Mouse (Mus musculus) lung, postnatal 14 days (tissue): ENCODE results near the gene Hdlbp.
"Not testable (repeated sequence)": the region's sequence is repeated elsewhere in the genome, so short reads cannot be mapped to it uniquely, and the experiment has no call there.

Experiments
- DNase-seq: peaks from one replicate; pipeline ENCODE4 v3.0.0; 2021

The Hdlbp gene

DNA sequence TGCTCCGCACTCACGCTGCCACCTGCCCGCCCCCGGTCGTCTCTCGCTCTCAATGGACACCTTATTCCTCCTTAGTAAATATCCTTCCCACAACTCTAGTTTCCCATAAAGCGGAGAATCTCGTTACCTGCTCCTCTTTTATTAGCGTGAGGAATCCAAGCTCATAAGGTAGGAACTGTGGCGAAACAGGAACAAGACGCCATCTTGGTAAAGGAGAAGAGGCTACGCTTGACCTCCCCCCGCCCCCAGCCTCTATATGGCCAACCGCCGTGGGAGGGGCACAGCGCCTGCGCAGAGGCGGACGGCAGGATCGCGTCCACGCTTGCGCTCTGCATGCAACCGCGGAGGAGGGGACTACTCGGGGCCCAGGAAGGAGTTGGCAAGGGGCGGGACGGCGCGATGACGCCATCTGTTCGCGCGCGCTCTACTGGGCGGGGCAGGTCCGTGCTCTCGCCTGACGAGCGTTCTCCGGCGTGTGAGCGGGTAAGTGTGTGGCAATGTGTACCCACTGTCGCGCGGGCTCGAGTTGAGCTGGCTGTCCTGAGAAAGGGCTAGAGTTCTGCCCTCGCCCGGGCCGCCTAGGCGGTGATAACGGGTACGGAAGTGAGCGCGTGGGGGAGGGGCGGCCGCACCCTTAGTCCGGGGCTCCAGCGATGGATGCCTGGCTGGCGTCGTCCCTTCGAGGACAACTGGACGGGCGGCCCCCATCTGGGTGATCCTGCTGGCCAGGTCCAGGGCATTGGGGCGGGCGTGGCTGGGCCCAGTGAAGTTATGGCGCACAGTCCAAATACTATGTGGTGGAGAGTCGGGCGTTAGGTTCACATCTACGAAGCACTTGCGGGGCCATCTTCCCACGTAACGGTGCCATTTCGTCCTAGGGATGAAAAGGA is at the start of gene Hdlbp:
Gene Hdlbp, minus strand, starts transcription at position 230 of the 890 bp plus-strand sequence.
- peak; percentile 99 for DNase-seq

DNA sequence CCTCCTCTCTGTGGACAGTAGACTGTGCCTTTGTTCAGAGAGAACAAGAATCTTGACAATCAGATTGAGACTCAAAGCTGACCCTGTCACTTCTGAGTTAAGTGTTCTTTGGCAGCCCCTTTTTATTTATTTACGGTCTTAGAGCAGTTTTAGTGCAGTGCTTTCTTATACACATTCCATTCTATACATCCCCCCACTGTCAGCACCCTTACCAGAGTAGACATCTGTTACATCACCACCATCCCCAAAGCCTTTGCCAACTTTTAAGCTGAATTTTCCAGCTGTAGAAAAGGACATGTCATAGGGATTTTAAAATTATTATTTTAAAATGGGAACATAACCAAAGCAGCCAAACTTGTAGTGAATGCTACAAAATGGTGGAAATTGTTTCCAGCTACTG is 43.7 kb upstream of the Hdlbp start:
- DNase-seq, result no peak

DNA sequence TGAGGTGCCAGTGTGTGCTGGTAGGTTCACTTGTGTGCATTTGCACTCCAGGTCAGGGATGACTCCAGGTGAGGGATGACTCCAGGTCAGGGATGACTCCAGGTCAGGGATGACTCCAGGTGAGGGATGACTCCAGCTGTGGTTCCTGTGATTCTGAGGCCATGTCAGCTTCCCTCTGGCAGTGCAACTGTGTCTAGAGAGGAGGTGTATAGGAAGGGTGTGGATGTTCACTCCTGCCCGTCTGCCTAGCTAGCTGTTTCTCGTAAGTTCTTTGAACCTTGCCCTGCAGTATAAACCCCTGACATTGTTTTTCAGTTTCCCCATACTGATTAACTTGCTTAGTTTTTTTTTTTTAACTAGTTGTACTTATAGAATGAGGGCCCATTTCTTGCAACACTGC is 42.9 kb upstream of the Hdlbp start:
- no peak for DNase-seq

DNA sequence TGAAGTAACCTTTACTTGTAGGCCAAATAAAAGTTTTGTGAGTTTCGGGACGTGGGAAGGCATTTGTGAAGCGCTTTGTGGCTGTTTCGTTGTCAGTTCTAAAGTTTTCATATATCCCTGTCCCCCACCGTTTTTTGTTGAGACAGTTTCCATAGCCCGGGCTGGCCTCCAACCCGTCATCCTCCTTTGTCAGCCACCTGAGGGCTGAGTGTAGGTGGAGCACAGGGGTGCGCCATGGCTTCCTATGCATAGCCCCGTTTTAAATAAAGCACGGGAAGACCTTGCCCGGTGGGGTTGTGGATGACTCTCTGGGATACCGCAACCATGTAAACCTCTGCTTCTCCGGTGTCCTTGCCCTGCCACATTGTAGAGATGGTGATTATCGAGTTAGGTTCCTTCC is 34.6 kb upstream of the Hdlbp start:
- DNase-seq, result no peak

DNA sequence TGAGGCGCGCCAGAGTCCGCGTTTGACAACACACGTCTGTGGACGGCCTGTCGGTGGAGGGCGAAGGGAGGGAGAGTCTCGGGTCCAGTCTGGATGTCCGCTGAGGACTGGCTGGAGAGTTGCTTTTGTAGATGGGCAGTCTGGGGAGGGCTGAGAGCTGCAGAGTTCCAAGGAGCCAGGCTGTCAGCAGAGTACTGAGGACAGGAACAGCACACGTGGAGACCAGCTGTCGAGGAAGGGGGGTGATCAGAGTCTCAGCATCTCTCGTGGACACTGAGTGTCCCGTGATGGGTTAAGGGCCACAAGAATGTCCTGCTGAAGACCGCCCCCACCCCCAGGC is 33.7 kb upstream of the Hdlbp start:
- no peak for DNase-seq

DNA sequence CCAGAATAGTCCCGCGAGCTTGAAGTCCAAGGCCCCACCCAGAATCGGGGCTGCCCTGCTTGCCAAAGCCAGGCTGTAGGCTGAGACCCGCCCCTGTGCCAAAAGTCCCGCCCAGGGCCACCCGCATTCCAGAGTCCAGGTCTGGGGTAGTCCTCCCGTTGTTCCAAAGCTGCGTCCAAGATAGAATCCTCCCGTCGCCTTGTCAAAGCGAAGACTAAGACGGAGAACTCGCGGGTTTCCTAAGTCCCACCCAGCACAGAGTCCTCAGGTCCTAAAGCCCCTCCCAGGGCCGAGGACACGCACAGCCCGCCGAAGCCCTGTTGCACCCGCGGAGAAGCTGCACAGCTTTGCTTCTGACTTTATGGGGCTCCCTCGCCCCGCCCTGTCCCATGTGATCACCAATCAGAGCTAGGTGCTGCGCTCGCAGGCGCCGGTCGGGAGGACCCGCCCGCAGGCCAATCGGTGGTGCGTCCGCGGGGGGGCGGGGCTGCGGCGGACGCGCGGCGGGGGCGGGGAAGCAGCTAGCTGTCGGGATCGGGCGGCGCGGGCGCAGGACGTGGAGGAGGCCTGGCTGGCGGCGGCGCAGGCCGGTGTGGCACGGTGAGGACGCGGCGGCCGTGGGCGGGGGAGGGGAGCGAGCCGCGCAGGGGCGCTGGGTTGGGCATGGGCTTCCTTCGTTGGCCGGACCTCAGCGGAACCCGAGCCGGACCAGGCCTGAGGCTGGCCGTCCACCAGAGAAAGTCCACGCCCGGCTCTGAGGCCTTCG is 33.2 kb upstream of the Hdlbp start, which contains the start of gene Farp2:
Gene Farp2, plus strand, starts transcription at position 495 of the 766 bp plus-strand sequence.
- DNase-seq, result peak; percentile 95

DNA sequence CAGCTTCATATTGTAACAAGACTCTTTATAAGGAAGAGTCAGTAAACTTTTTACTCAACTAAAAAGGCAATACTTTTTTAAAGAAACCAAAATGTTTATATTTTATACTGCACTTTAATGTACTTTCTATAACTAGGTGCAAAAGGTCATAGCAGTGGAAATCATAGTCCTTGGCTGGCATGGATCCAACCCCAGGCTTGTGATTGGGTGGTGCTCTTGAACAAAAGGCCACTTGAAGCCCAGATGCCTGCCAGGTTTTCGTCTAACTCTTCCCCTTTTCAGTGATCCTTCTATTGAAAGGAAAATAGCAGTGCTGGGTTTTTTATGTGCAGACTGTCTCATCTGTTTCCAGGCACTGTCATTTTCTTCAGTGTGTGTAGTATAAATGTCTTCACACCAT is 30.0 kb upstream of the Hdlbp start:
- peak; percentile 29 for DNase-seq

DNA sequence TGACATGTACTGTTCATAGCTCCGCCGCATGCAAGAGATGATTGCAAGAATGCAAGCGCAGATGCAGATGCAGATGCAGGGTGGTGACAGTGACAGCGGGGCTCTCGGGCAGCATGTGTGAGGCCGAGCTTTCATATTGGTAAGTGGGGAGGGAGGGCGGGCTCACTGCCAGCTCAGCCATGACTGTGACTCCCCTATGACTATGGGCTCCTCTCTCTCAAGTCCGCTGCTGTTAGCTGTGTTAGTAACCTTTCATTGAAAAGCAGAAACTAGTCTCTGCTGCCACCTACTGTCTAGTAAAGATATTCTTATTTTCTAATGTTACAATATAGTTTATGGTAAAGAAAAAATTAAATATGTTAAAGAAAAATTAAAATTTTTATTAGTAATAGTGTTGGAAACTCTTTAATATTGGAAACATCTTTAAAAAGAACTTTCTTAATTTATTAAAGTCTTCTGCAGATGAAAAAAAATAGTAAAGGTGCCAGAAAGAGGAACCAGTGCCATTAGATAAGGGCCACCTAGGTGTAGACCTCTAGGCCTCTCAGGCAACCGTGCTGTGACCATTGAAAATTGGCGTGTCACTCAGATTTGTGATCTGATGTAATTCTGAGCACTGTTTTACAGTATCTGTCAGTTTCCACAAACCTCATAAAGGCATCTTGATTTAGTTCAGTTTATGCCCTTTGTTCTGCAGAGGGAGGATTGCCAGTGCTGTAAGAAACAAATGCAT is 28.5 kb upstream of the Hdlbp start:
- peak; percentile 8 for DNase-seq

DNA sequence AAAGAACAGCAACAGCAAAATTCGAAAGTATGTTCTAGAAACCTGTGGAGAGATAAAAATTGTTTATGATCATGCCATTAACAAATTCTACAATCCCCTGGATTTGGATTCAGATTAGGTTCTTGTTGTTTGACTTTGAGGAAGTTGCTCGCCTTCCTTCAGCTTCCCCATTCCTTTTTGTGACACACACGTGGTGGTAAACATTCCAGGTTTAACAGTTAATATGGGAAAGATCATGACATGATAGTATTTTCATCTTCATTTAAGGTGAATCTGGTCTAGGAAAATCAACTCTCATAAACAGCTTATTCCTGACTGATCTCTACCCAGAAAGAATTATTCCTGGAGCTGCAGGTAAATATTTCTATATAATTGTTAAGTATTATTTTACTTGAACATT is 16.7 kb upstream of the Hdlbp start:
- DNase-seq, result no peak

DNA sequence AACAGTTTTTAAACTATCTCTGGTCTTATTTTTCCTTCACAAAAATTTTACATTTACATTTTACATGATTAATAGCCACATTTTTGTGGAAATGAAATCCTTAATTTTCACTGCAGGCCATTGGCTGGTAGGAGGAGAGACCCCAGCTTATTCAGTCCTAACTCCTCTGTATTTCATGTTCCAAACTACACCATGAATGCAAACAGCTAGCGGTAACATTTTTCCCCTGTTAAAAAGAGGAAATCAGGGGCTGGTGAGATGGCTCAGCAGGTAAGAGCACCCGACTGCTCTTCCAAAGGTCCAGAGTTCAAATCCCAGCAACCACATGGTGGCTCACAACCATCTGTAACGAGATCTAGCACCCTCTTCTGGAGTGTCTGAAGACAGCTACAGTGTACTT is 7.7 kb upstream of the Hdlbp start:
- DNase-seq, result not testable (repeated sequence)

DNA sequence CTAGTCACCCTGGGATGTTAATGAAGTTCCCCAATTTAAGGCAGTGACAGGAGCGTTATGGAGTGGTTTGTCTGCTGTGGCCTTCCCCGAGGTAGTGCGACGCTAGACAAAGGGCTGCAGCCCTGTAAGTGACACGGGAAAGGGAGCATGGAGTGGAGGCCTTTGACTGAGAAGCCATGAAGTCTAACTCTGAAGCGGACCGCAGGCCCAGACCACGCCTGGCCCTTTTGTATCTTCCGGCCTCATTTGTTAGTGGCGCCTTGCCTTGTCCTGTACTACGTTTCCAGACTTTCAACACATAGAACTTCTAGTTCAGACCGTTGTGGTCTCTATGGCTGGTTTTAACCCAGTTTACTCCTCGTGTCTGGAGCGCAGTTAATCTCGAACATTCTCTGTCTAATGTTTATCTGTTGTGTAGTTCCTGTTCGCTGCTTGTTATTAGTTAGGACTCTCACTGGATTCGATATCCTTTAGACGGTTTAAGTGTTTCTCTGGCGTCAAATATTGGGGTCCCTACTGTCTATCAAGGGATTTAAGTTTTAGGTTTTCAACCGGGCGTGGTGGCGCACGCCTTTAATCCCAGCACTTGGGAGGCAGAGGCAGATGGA is 965 bp upstream of the Hdlbp start:
- DNase-seq, result peak; percentile 26

DNA sequence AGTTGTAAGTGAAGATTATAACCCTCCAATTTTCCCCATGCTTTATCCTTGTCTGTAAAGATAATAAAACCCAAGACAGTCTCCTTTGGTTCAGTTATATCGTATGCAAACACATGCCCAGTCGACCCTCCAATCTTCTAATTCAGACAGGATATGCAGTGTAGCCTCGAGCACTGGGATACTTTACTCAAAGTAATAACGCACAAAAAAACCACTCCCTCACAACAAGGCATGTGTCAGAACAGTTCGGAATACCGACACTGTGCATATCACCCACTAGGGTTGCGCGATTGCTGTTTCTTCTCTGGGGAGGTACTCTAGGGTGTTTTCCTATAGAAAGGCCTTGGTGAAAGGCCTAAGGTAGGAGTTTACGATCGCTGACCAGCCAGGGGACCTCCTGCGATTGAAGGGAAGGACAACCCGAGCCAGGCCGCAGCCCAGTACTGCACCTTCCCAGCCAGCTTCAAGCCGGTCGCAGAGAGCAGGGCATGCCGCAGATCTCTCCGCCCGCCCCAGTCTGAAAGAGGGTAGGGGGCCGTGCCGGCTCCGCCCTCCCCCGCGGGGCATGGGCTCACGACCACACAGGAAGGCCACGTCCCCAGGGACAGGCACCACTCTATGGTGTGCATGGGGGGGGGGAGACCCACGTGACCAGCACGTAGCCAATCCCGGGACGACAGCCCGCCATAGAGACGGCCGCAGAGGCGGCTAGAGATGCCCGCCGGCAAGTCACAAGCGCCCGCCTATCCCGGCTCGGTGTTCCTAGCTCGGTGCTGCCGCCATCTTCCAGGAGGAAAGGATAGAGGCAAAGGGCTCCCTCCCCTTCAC is 643 bp downstream of the Hdlbp start:
- DNase-seq, result peak; percentile 98

DNA sequence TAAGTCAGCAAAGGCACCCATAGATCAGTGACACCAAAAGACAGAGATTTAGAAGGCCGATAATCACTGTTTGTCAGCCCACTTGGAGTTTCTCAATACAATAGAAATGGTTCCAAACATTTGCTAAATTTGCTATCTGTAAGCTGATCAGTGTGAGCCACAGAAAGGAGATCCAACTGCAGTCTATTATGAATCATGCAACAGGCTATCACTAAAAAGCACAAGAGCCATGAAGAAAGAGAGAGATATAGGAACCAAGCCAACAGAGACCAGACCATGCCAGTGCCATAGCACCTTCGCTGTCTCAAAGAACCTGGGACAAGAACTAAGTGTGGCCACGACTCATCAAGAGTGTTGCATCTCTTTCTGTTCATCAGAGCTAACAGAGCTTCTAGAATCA is 2.9 kb downstream of the Hdlbp start:
- no peak for DNase-seq

DNA sequence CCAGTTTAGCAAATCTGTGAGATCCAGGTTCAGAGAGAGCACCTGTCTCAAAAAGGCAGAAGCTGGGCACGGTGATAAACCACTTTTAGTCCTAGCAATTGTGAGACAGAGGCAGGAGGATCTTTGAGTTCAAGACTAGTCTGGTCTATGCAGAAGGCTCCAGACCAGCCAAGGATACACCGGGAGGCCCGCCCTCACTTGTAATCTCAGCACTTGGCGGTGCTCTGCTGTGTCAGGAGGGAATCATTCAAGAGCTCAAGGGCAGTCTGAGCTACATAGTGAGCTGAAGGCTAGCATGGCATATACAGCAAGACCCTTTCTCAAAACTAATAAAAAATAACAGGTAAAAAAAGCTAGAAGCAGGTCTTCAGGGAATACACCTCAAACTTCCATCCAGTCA is 10.0 kb downstream of the Hdlbp start:
- DNase-seq, result no peak

DNA sequence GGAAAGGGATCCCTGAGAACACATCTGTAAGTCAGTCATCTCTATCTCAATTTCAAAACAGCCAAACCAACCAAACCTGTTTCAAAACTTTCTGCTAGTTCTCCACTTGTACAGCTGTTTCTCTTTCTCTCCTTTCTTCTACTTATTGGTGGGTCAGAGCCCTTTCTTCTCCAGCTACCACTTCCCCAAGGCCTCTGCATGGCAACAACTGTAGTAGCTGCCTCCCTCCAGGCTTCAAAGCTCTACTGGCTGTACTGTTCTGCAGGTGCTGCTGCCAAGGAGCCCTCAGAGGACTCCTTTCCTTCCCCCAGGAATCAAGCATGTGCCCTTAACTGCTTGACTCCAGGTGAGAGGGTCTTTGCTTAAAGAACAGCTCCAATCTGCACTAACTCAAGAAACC is 12.9 kb downstream of the Hdlbp start:
- no peak for DNase-seq

DNA sequence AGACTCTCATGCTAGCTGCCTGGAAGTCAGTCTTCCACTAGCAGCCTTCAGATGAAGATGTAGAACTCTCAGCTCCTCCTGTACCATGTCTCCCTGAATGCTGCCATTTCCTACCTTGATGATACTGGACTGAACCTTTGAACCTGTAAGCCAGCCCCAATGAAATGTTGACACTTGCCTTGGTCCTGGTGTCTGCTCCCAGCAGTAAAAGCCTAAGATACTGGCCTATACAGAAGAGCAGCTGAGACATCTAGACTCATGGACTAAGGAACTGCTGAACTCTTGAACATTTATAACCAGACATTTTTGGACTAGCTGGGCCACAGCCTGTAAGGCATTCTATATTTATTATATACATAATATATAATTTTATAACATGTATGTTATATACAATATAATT is 13.5 kb downstream of the Hdlbp start:
- no peak for DNase-seq

DNA sequence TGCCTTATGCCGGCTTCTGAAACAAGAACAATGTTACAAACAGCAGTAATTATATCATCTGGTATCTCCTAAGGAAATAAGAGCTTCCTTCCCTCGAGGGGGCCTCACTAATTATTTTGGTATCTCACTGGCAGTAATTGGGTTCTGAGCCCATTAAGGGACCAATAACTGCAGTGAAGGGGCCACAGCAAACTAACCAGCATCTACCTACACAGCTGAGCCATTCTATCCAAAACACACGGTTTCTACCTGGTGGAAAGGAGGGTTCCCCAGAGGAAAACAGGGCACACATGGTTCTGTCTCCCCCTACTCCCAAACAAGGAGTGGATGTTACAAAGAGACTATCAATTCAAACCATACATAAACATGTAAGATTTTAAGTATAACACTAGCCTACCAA is 19.5 kb downstream of the Hdlbp start:
- no peak for DNase-seq

DNA sequence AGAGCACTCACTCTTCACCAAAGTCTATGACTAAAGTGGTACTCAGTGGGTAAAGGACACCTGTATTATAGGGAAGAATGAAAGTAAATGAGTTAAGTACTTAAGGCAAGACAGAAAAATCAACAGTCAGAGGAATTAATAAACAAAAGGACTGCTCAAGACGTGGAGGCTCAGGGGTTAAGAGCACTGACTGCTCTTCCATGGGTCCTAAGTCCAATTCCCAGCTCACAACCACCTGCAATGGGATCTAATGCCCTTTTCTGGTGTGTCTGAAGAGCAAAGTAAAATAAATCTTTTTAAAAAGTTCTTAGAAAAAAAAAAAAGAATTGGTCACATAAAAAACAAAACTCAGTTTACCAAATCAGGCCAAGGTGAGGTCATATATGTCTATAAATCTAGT is 20.3 kb downstream of the Hdlbp start:
- DNase-seq, result no peak

DNA sequence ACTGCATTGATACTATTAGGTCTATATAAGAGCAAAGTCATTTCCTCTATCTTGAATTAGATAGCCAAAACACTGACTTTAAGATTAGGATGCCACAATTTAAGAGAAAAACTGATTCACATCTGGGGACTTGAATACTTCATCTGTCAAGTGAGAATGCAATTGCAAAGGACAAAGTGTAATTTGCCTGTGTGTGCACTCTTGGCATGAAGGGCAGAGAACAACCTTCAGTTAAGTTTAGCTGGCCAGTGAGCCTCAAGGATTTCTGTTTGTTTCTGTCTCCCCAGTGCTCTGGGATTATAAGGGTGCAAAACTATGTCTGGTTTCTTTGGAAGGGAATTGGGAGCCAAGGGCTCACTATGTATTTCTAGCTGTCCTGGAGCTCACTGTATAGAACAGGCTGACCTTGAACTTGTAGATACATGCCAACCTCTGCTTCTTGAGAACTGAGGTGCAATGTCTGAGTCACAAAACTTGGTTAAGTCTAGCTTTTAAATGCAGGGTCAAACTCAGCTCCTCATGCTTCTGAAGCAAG is 24.8 kb downstream of the Hdlbp start:
- DNase-seq, result no peak

DNA sequence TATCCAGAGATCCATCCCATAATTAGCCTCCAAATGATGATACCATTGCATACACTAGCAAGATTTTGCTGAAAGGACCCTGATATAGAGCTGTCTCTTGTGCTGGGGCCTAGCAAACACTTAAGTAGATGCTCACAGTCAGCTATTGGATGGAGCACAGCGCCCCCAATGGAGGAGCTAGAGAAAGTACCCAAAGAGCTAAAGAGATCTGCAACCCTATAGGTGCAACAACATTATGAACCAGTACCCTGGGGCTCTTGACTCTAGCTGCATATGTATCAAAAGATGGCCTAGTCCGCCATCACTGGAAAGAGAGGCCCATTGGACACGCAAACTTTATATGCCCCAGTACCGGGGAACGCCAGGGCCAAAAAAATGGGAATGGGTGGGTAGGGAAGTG is 28.5 kb downstream of the Hdlbp start:
- not testable (repeated sequence) for DNase-seq

DNA sequence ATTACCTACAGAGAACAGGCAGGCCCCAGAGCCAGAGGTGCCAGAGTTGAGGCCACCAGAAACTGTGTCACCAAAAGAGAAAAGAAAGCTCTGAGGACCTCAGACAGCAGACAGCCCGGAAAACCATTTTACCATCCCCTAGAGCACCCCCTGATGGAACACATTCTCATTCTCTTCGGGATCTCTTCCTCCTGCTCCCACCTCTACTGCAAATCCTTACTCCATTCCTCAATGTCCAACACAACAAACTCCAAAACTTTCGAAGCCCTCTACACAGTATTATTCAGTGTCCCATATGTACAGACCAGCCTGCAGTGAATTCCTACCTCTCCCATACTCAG is 32.8 kb downstream of the Hdlbp start:
- no peak for DNase-seq
